ENCODE assay signal across 17 mouse cellular contexts in the genomic region with DNA sequence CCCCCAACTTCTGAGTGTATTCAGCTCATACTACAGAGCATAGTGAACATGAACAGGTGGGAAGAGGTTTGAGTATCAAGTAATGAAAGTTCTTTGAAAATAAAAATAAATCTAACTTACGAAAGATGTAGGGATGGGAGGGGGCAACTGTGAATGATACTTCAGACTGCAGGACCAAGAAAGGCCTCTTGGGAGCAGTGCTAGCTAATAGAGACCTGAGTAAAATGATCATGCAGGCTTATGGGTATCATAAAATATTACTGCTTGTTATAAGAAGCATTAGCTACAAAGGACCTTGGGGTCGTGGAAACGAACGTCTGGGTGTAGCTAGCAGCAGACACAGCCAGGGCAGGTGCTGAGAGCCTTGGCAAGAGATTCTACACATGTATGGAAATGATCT. TPM values are rescaled to one million over a fixed set of nuclear protein-coding genes. Genes with fewer than 3 reads are reported as not detected.
A peak's percentile ranks its signal among the peaks of the same experiment; 100 is the strongest.
DNase-seq lines count a peak whose midpoint lies in the region; ATAC-seq and TF ChIP-seq lines count a peak whose summit lies in the region.
"Had no signal": no experiment of that assay in that cellular context is flagged by ENCODE, and none has a peak within 500 bp of the region (broad histone marks: within the 10 kb centered on the region; RNA-seq: fewer than 3 reads in every experiment).

No protein-coding gene starts in this region.

- H3K27ac ChIP-seq in heart, embryonic 16.5 days (ENCODE audit: low read length) = peak overlapping the region; percentile 91
- H3K27ac ChIP-seq in limb, embryonic 11.5 days (replicated peaks; ENCODE audit: low read depth, low read length) = no peak overlapping the region
- no peak overlapping the region for H3K27ac ChIP-seq in limb, embryonic 10.5 days
- H3K27ac ChIP-seq in midbrain, postnatal 0 days (ENCODE audit: low read depth, low read length) = no peak overlapping the region
- H3K27ac ChIP-seq in midbrain, embryonic 16.5 days (ENCODE audit: low read length) = no peak overlapping the region
- no peak overlapping the region for H3K27ac ChIP-seq in stomach, postnatal 0 days (replicated peaks)
- H3K27ac ChIP-seq in midbrain, embryonic 13.5 days = no peak overlapping the region
- H3K27ac ChIP-seq: limb, embryonic 15.5 days had no signal

- TF ChIP-seq EP300 in stomach, postnatal 0 days (optimal IDR thresholded peaks at IDR 0.05) = no peak

- TF ChIP-seq CTCF in midbrain, postnatal 0 days (IDR thresholded peaks at IDR 0.05) = peak; percentile 40
- TF ChIP-seq CTCF in stomach, postnatal 0 days (IDR thresholded peaks at IDR 0.05; ENCODE audit: low read depth) = peak; percentile 69

- no peak for DNase-seq in heart, postnatal 4 days
- peak; percentile 17 for DNase-seq in limb, embryonic 11.5 days (ENCODE audit: low spot score)
- no peak for DNase-seq in limb, embryonic 10.5 days (ENCODE audit: low spot score)
- peak; percentile 20 for DNase-seq in midbrain, postnatal 0 days (ENCODE audit: low spot score)
- no peak for DNase-seq in stomach, postnatal 0 days (ENCODE audit: low spot score)

- no peaks in the 10 kb centered on the region for H3K9me3 ChIP-seq in heart, embryonic 16.5 days (replicated peaks; ENCODE audit: control insufficient read depth, low read length)
- H3K9me3 ChIP-seq in limb, embryonic 11.5 days (ENCODE audit: control insufficient read depth, low read length) = no peaks in the 10 kb centered on the region
- H3K9me3 ChIP-seq in limb, embryonic 10.5 days (replicated peaks) = no peaks in the 10 kb centered on the region
- H3K9me3 ChIP-seq in midbrain, postnatal 0 days (ENCODE audit: low read length) = no peaks in the 10 kb centered on the region
- no peaks in the 10 kb centered on the region for H3K9me3 ChIP-seq in midbrain, embryonic 16.5 days (replicated peaks; ENCODE audit: control insufficient read depth, low read length, poor library complexity, severe bottlenecking)
- H3K9me3 ChIP-seq in stomach, postnatal 0 days (ENCODE audit: control insufficient read depth, low read length) = no peaks in the 10 kb centered on the region
- no peaks in the 10 kb centered on the region for H3K9me3 ChIP-seq in midbrain, embryonic 13.5 days
- H3K9me3 ChIP-seq: limb, embryonic 15.5 days had no signal

- no peak overlapping the region for H3K4me2 ChIP-seq in heart, embryonic 16.5 days (ENCODE audit: low read depth, low read length)
- no peak overlapping the region for H3K4me2 ChIP-seq in limb, embryonic 11.5 days (ENCODE audit: low read depth, severe bottlenecking)
- no peak overlapping the region for H3K4me2 ChIP-seq in midbrain, postnatal 0 days (ENCODE audit: low read depth, low read length, poor library complexity, severe bottlenecking)
- H3K4me2 ChIP-seq in midbrain, embryonic 16.5 days (ENCODE audit: low read length) = no peak overlapping the region
- no peak overlapping the region for H3K4me2 ChIP-seq in stomach, postnatal 0 days (replicated peaks; ENCODE audit: low read depth)
- no peak overlapping the region for H3K4me2 ChIP-seq in midbrain, embryonic 13.5 days (replicated peaks)
- H3K4me2 ChIP-seq: limb, embryonic 15.5 days had no signal

- H3K4me1 ChIP-seq in heart, embryonic 16.5 days (ENCODE audit: control insufficient read depth, insufficient read depth, low read length) = peaks cover 16% of the 10 kb centered on the region
- H3K4me1 ChIP-seq in limb, embryonic 11.5 days (ENCODE audit: control insufficient read depth, insufficient read depth, low read length) = no peaks in the 10 kb centered on the region
- H3K4me1 ChIP-seq in limb, embryonic 10.5 days = no peaks in the 10 kb centered on the region
- H3K4me1 ChIP-seq in midbrain, postnatal 0 days (ENCODE audit: insufficient read depth, low read length) = no peaks in the 10 kb centered on the region
- H3K4me1 ChIP-seq in midbrain, embryonic 16.5 days (ENCODE audit: control insufficient read depth, insufficient read depth, low read length) = no peaks in the 10 kb centered on the region
- no peaks in the 10 kb centered on the region for H3K4me1 ChIP-seq in stomach, postnatal 0 days (replicated peaks; ENCODE audit: control insufficient read depth, insufficient read depth)
- no peaks in the 10 kb centered on the region for H3K4me1 ChIP-seq in midbrain, embryonic 13.5 days (replicated peaks)
- H3K4me1 ChIP-seq: limb, embryonic 15.5 days had no signal

- H3K4me3 ChIP-seq in heart, embryonic 16.5 days (ENCODE audit: low read length) = no peak overlapping the region
- H3K4me3 ChIP-seq in limb, embryonic 11.5 days (ENCODE audit: low read depth, low read length) = no peak overlapping the region
- no peak overlapping the region for H3K4me3 ChIP-seq in limb, embryonic 10.5 days
- H3K4me3 ChIP-seq in midbrain, postnatal 0 days (ENCODE audit: low read depth, low read length) = no peak overlapping the region
- H3K4me3 ChIP-seq in midbrain, embryonic 16.5 days (ENCODE audit: low read depth, low read length) = no peak overlapping the region
- no peak overlapping the region for H3K4me3 ChIP-seq in stomach, postnatal 0 days (ENCODE audit: low read depth, low read length)
- H3K4me3 ChIP-seq in midbrain, embryonic 13.5 days (replicated peaks) = no peak overlapping the region
- H3K4me3 ChIP-seq: limb, embryonic 15.5 days had no signal

- no peaks in the 10 kb centered on the region for H3K36me3 ChIP-seq in heart, embryonic 16.5 days (ENCODE audit: control insufficient read depth, insufficient read depth)
- no peaks in the 10 kb centered on the region for H3K36me3 ChIP-seq in limb, embryonic 11.5 days (ENCODE audit: control insufficient read depth, insufficient read depth, low read length)
- no peaks in the 10 kb centered on the region for H3K36me3 ChIP-seq in limb, embryonic 10.5 days
- no peaks in the 10 kb centered on the region for H3K36me3 ChIP-seq in midbrain, postnatal 0 days (ENCODE audit: insufficient read depth, low read length)
- no peaks in the 10 kb centered on the region for H3K36me3 ChIP-seq in midbrain, embryonic 16.5 days (ENCODE audit: control insufficient read depth, insufficient read depth, low read length)
- no peaks in the 10 kb centered on the region for H3K36me3 ChIP-seq in stomach, postnatal 0 days (ENCODE audit: control insufficient read depth, insufficient read depth, low read length)
- H3K36me3 ChIP-seq in midbrain, embryonic 13.5 days = no peaks in the 10 kb centered on the region
- H3K36me3 ChIP-seq: limb, embryonic 15.5 days had no signal

- H3K27me3 ChIP-seq in heart, embryonic 16.5 days (ENCODE audit: control insufficient read depth, insufficient read depth, low read length) = no peaks in the 10 kb centered on the region
- no peaks in the 10 kb centered on the region for H3K27me3 ChIP-seq in limb, embryonic 11.5 days (ENCODE audit: control insufficient read depth, insufficient read depth, low read length)
- H3K27me3 ChIP-seq in limb, embryonic 10.5 days (ENCODE audit: low read depth, poor library complexity, severe bottlenecking) = no peaks in the 10 kb centered on the region
- no peaks in the 10 kb centered on the region for H3K27me3 ChIP-seq in midbrain, postnatal 0 days (ENCODE audit: insufficient read depth, low read length)
- H3K27me3 ChIP-seq in midbrain, embryonic 16.5 days (ENCODE audit: control insufficient read depth, insufficient read depth, low read depth, low read length) = no peaks in the 10 kb centered on the region
- H3K27me3 ChIP-seq in stomach, postnatal 0 days (ENCODE audit: control insufficient read depth, insufficient read depth, low read length) = no peaks in the 10 kb centered on the region
- no peaks in the 10 kb centered on the region for H3K27me3 ChIP-seq in midbrain, embryonic 13.5 days
- H3K27me3 ChIP-seq: limb, embryonic 15.5 days had no signal

- WGBS in heart, embryonic 16.5 days = 52% methylated on average over 4 of the region's 4 CpGs
- 61% methylated on average over 4 of the region's 4 CpGs for WGBS in limb, embryonic 11.5 days
- WGBS in limb, embryonic 10.5 days = 86% methylated on average over 4 of the region's 4 CpGs
- 71% methylated on average over 4 of the region's 4 CpGs for WGBS in midbrain, postnatal 0 days
- WGBS in midbrain, embryonic 16.5 days = 78% methylated on average over 4 of the region's 4 CpGs
- WGBS in stomach, postnatal 0 days = 45% methylated on average over 4 of the region's 4 CpGs
- 85% methylated on average over 4 of the region's 4 CpGs for WGBS in midbrain, embryonic 13.5 days

- 0 out of 2 replicates have a peak, but pooled peaks have one; percentile 44 for ATAC-seq in heart, embryonic 16.5 days (replicated peaks; ENCODE audit: extremely low read depth, insufficient read depth, low FRiP score)
- ATAC-seq in limb, embryonic 11.5 days (ENCODE audit: insufficient number of reproducible peaks, low FRiP score, low TSS enrichment, low read depth) = no peak
- ATAC-seq in midbrain, postnatal 0 days (ENCODE audit: low FRiP score) = no peak
- no peak for ATAC-seq in midbrain, embryonic 16.5 days
- ATAC-seq in stomach, postnatal 0 days (ENCODE audit: low FRiP score, low TSS enrichment) = no peak
- no peak for ATAC-seq in midbrain, embryonic 13.5 days
- ATAC-seq: forebrain, embryonic 14.5 days; inflammation-experienced regulatory T-cells, adult 6 months had no signal

- H3K9ac ChIP-seq in heart, embryonic 16.5 days (ENCODE audit: low read length) = peak overlapping the region; percentile 25
- no peak overlapping the region for H3K9ac ChIP-seq in limb, embryonic 11.5 days (ENCODE audit: low read length)
- H3K9ac ChIP-seq in midbrain, postnatal 0 days (replicated peaks; ENCODE audit: low read length, poor library complexity, severe bottlenecking) = no peak overlapping the region
- H3K9ac ChIP-seq in midbrain, embryonic 16.5 days (ENCODE audit: low read depth, low read length) = no peak overlapping the region
- no peak overlapping the region for H3K9ac ChIP-seq in stomach, postnatal 0 days (ENCODE audit: low read length)
- H3K9ac ChIP-seq in midbrain, embryonic 13.5 days (replicated peaks) = no peak overlapping the region
- H3K9ac ChIP-seq: limb, embryonic 15.5 days had no signal

RNA-seq across cellular contexts. Expression of a gene that starts 11.6 kb away (rescaled TPM):
- polyA plus RNA-seq in heart, embryonic 16.5 days (2015; fragmentation: Nextera tagmentation; extraction: Ambion mirVana) = 0.09 TPM in 1 of 2 replicates, not detected in the other
- 1 to 10 TPM; 1.1 to 1.2 TPM for total RNA-seq in heart, postnatal 4 days (2021)
- polyA plus RNA-seq in limb, embryonic 11.5 days (2014; fragmentation: Nextera tagmentation; extraction: Ambion mirVana) = not detected in 2 replicates
- polyA plus RNA-seq in limb, embryonic 10.5 days (2016; fragmentation: Nextera tagmentation; extraction: Ambion mirVana) = not detected in 2 replicates
- not detected in 2 replicates for total RNA-seq in midbrain, postnatal 0 days (2014; rRNA removed)
- polyA plus RNA-seq in midbrain, postnatal 0 days (2015; fragmentation: Nextera tagmentation; extraction: Ambion mirVana) = not detected in 2 replicates
- not detected in 2 replicates for polyA plus RNA-seq in midbrain, embryonic 16.5 days (2015; fragmentation: Nextera tagmentation; extraction: Ambion mirVana)
- polyA plus RNA-seq in stomach, postnatal 0 days (2015; fragmentation: Nextera tagmentation; extraction: Ambion mirVana) = 1.1 and 1.5 TPM in 2 replicates
- not detected in 2 replicates for polyA plus RNA-seq in midbrain, embryonic 13.5 days (2015; fragmentation: Nextera tagmentation; extraction: Ambion mirVana)
- total RNA-seq: CH12.LX; hematopoietic stem cell, adult 5-6 weeks; layer of hippocampus, adult 18-20 months; megakaryocyte progenitor cell, adult 5-6 weeks; monocyte, adult 5-6 weeks had no signal
- polyA plus RNA-seq: forebrain, embryonic 14.5 days; inflammation-experienced regulatory T-cells, adult 6 months; limb, embryonic 15.5 days; neural tube, embryonic 14.5 days had no signal

RNA-seq across cellular contexts. Expression of a gene that starts 20.2 kb away (rescaled TPM):
- 1.7 and 7.3 TPM in 2 replicates for polyA plus RNA-seq in heart, embryonic 16.5 days (2015; fragmentation: Nextera tagmentation; extraction: Ambion mirVana)
- 1 to 10 TPM; 3.7 to 8.5 TPM for total RNA-seq in heart, postnatal 4 days (2021)
- polyA plus RNA-seq in limb, embryonic 11.5 days (2014; fragmentation: Nextera tagmentation; extraction: Ambion mirVana) = not detected in 2 replicates
- polyA plus RNA-seq in limb, embryonic 10.5 days (2016; fragmentation: Nextera tagmentation; extraction: Ambion mirVana) = 0.20 and 0.24 TPM in 2 replicates
- 0.22 and 0.33 TPM in 2 replicates for total RNA-seq in midbrain, postnatal 0 days (2014; rRNA removed)
- polyA plus RNA-seq in midbrain, postnatal 0 days (2015; fragmentation: Nextera tagmentation; extraction: Ambion mirVana) = 0.17 and 0.18 TPM in 2 replicates
- polyA plus RNA-seq in midbrain, embryonic 16.5 days (2015; fragmentation: Nextera tagmentation; extraction: Ambion mirVana) = 0.45 and 0.59 TPM in 2 replicates
- polyA plus RNA-seq in stomach, postnatal 0 days (2015; fragmentation: Nextera tagmentation; extraction: Ambion mirVana) = 0.68 and 1.1 TPM in 2 replicates
- polyA plus RNA-seq in midbrain, embryonic 13.5 days (2015; fragmentation: Nextera tagmentation; extraction: Ambion mirVana) = 0.19 and 0.34 TPM in 2 replicates
- total RNA-seq: CH12.LX; hematopoietic stem cell, adult 5-6 weeks; monocyte, adult 5-6 weeks had no signal
- polyA plus RNA-seq: forebrain, embryonic 14.5 days; inflammation-experienced regulatory T-cells, adult 6 months had no signal

Comparison
In these comparisons a context has a peak if more than half of its experiments do, and no peak if none do; other contexts are left out.
1. DNase-seq: peak in limb, embryonic 11.5 days (single experiment) and midbrain, postnatal 0 days (single experiment); none in heart, postnatal 4 days (single experiment), limb, embryonic 10.5 days (single experiment) and stomach, postnatal 0 days (single experiment).